Mouse (Mus musculus): ENCODE data around the gene Adgrf1.

DNA sequence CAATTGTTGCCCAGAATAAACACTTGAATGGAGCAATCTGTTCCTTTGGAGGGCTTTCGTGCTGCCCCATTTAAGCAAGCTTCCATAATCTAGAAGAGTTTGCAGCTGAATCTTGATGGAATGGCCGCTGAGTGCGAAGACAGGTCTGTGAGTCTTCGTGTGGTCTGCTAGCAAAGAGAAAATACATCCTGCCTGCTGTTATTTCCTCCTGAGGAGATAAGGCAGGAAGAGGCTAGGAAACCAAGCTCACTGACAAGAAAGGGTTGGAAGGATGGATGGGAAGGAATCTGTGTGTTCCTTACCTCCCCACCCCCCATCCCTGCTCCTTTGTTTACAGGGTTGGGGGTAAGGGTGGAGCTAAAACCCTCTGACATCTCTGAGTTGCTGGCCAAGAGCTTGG is 103.9 kb downstream of the Adgrf1 start:
- TF ChIP-seq CTCF (IDR thresholded peaks at IDR 0.05; ENCODE audit: low read depth, low read length) (no peak), POLR2AphosphoS5 (IDR thresholded peaks at IDR 0.05; ENCODE audit: insufficient replicate concordance, low read depth, low read length) (no peak), GATA1 (IDR thresholded peaks at IDR 0.05; ENCODE audit: borderline replicate concordance, low read length) (no peak), TAL1 (conservative IDR thresholded peaks at IDR 0.05; ENCODE audit: low read depth, low read length) (no peak), GATA2 (IDR thresholded peaks at IDR 0.05; ENCODE audit: borderline replicate concordance, low read depth, low read length) (no peak)
